Mouse (Mus musculus) stomach, embryonic 14.5 days (tissue): Measurements from ENCODE around the gene Has1. TPM values are rescaled to one million over a fixed set of nuclear protein-coding genes. Genes with fewer than 3 reads are reported as not detected.

Experiments used
- ATAC-seq: fragments of 200-750 bp; cut with Nextera tagmentation; 2 replicates; pipeline ENCODE4 v1.8.0; 2017; ENCODE audit warnings: low read depth, moderate TSS enrichment; ENCODE audit not compliant: insufficient number of reproducible peaks, insufficient read depth, low FRiP score
- H3K27ac ChIP-seq: fragments of 300-500 bp; sonication (generic); 2 replicates; pipeline ENCODE4 v1.5.1; 2014; ENCODE audit warnings: mild to moderate bottlenecking, low read length, moderate library complexity, mixed read lengths
- H3K27me3 ChIP-seq: fragments of 300-500 bp; sonication (generic); 2 replicates; pipeline ENCODE4 v1.6.1; 2014; ENCODE audit warnings: low read length, control low read depth, mixed read lengths; ENCODE audit not compliant: control insufficient read depth, insufficient read depth
- H3K36me3 ChIP-seq: fragments of 300-500 bp; sonication (generic); 2 replicates; pipeline ENCODE4 v1.6.1; 2014; ENCODE audit warnings: mild to moderate bottlenecking, control low read depth, low read length, moderate library complexity, mixed read lengths; ENCODE audit not compliant: control insufficient read depth, insufficient read depth
- H3K4me1 ChIP-seq: fragments of 300-500 bp; sonication (generic); 2 replicates; pipeline ENCODE4 v1.6.1; 2014; ENCODE audit warnings: low read length, control low read depth, mixed read lengths; ENCODE audit not compliant: control insufficient read depth, insufficient read depth
- H3K4me2 ChIP-seq: fragments of 300-500 bp; sonication (generic); replicated peaks from 2 replicates; pipeline ENCODE4 v1.6.1; 2014; ENCODE audit warnings: low read depth, low read length, control low read depth
- H3K4me3 ChIP-seq: fragments of 300-500 bp; sonication (generic); 2 replicates; pipeline ENCODE4 v1.5.1; 2014; ENCODE audit warnings: low read depth, low read length, control low read depth
- H3K9ac ChIP-seq: fragments of 300-500 bp; sonication (generic); replicated peaks from 2 replicates; pipeline ENCODE4 v1.6.1; 2014; ENCODE audit warnings: low read depth, mild to moderate bottlenecking, control low read depth, low read length, moderate library complexity, mixed read lengths
- H3K9me3 ChIP-seq: fragments of 300-500 bp; sonication (generic); 2 replicates; pipeline ENCODE4 v1.6.1; 2016; ENCODE audit warnings: low read depth, low read length, control low read depth; ENCODE audit not compliant: control insufficient read depth
- WGBS: fragments of 180-500 bp; shearing (Covaris S2); extraction: QIAGEN DNeasy Blood & Tissue Kit; methylation state at CpG from one replicate; pipeline ENCODE4 v1.1.7; 2014; 5-methylcytosine and 5-hydroxymethylcytosine counted together
- polyA plus RNA-seq: library from polyadenylated mRNA; unstranded; fragments of >200 nt; fragmentation: Nextera tagmentation; extraction: Ambion mirVana; gene quantifications from 2 replicates; pipeline ENCODE4 v1.2.1, GENCODE M21; 2014

The Has1 gene
- polyA plus RNA-seq = 3.1 and 4.0 TPM in 2 replicates

GRCm38 (mm10) chr17:17855064-17855838 lies at the start of gene Has1:
Gene Has1 (minus strand): TSS chr17:17855205.
- WGBS = 35% methylated on average over 8 of the region's 8 CpGs

GRCm38 (mm10) chr17:17900768-17901167 lies 45.8 kb upstream of the Has1 start:
- H3K27me3 ChIP-seq = no peaks in the 10 kb centered on the region
- no peaks in the 10 kb centered on the region for H3K36me3 ChIP-seq
- H3K9me3 ChIP-seq = no peaks in the 10 kb centered on the region
- no peak overlapping the region for H3K4me3 ChIP-seq
- no peak for ATAC-seq
- no peak overlapping the region for H3K27ac ChIP-seq
- no peaks in the 10 kb centered on the region for H3K4me1 ChIP-seq
- H3K4me2 ChIP-seq = no peak overlapping the region
- 84% methylated on average over 1 of the region's 1 CpGs for WGBS
- H3K9ac ChIP-seq = no peak overlapping the region

More at GRCm38 (mm10) chr17:17855064-17855838, at the start of gene Has1:
- Histone ChIP-seq H3K4me1 (no peaks in the 10 kb centered on the region), H3K27ac (no peak within 1 kb of the TSS), H3K4me3 (no peak within 1 kb of the TSS), H3K9ac (no peak within 1 kb of the TSS), H3K27me3 (no peaks in the 10 kb centered on the region), H3K9me3 (no peaks in the 10 kb centered on the region), H3K4me2 (no peak within 1 kb of the TSS), H3K36me3 (peaks cover 4% of the 10 kb centered on the region; the same call in 1 of the 2 replicates)
- no peak for ATAC-seq

GRCm38 (mm10) chr17:17899268-17899667 lies 44.3 kb upstream of the Has1 start:
- ATAC-seq = no peak
- no peak overlapping the region for H3K4me2 ChIP-seq
- no peak overlapping the region for H3K4me3 ChIP-seq
- 85% methylated on average over 2 of the region's 2 CpGs for WGBS
- no peaks in the 10 kb centered on the region for H3K27me3 ChIP-seq
- H3K27ac ChIP-seq = no peak overlapping the region
- no peak overlapping the region for H3K9ac ChIP-seq
- H3K36me3 ChIP-seq = no peaks in the 10 kb centered on the region
- H3K9me3 ChIP-seq = no peaks in the 10 kb centered on the region
- H3K4me1 ChIP-seq = no peaks in the 10 kb centered on the region

- no peaks in the 10 kb centered on the region for H3K27me3 ChIP-seq
- no peak overlapping the region for H3K4me3 ChIP-seq
- H3K9me3 ChIP-seq = no peaks in the 10 kb centered on the region
- no peak overlapping the region for H3K9ac ChIP-seq
- H3K4me2 ChIP-seq = no peak overlapping the region
- 3% methylated on average over 4 of the region's 4 CpGs for WGBS
- H3K4me1 ChIP-seq = no peaks in the 10 kb centered on the region
- no peak overlapping the region for H3K27ac ChIP-seq
- no peak for ATAC-seq
- no peaks in the 10 kb centered on the region for H3K36me3 ChIP-seq
Observed at GRCm38 (mm10) chr17:17896039-17896438, 41.0 kb upstream of the Has1 start.

DNA sequence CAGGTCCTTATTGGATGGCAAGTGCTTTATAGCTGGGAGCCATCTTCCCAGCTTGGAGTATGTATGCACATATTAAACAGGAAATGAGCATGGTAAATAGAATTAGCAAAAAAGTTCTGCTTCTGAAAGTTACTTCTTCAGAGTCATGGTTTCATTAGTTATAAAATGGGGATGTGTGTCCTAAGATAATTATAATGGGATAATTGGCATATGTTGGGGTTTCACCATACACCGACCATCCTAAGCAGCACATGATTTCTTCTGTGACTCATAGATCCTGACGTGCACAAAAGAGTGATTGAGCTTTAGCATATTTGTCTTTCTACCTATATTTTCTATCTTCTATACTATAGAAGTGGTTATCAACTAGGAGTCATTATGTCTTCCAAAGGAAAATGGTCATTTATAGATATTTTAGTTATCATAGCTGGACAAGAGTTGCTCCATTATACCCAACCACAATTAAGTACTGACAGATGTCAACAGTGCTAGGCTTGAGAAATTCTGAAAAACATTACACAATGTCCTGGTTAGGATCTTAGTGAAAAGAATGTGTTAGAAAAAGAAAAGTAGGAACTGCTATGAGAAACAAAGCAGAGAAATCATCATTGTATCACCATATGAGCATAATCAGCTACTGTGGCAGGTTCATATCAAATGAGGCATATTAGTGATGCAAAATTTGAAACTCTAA lies 34.9 kb upstream of the Has1 start:
- Histone ChIP-seq H3K9me3 (no peaks in the 10 kb centered on the region), H3K4me2 (no peak overlapping the region), H3K4me1 (no peaks in the 10 kb centered on the region), H3K36me3 (no peaks in the 10 kb centered on the region), H3K27ac (no peak overlapping the region), H3K27me3 (no peaks in the 10 kb centered on the region), H3K4me3 (no peak overlapping the region), H3K9ac (no peak overlapping the region)
- ATAC-seq = no peak
- WGBS = 78% methylated on average over 2 of the region's 2 CpGs

DNA sequence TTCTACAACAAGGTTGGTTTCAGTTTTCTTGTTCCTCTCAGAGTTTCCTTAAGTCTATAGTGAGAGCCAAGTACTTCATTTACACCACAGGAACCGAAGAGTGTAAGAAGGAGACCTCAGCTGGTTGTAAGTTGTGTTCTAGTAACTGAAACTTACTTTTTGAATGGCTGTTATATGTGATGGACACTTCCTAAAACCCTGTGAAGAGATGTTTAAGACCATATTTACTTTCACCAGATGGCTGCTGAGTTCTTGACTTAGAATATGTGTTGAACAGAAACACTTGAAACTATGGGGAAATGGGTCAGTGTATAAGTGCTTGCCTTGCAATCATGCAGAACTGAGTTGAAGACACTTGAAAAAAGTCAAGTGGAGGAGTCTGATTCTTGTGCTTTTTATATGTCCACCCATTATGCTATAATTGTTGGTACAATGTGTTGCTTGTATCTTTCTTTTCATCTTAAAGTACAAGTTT lies 32.8 kb upstream of the Has1 start, which contains the start of the genes Fpr2 and Fpr3:
Gene Fpr2, plus strand, starts transcription at position 51 of the 475 bp plus-strand sequence.
Gene Fpr3, plus strand, starts transcription at position 79 of the 475 bp plus-strand sequence.
- H3K36me3 ChIP-seq = no peaks in the 10 kb centered on the region
- H3K9me3 ChIP-seq = no peaks in the 10 kb centered on the region
- no peak for ATAC-seq
- H3K27ac ChIP-seq = no peak within 1 kb of the TSS
- H3K4me1 ChIP-seq = no peaks in the 10 kb centered on the region
- 51% methylated on average over 1 of the region's 1 CpGs for WGBS
- no peaks in the 10 kb centered on the region for H3K27me3 ChIP-seq
- no peak within 1 kb of the TSS for H3K9ac ChIP-seq
- H3K4me2 ChIP-seq = no peak within 1 kb of the TSS
- no peak within 1 kb of the TSS for H3K4me3 ChIP-seq

DNA sequence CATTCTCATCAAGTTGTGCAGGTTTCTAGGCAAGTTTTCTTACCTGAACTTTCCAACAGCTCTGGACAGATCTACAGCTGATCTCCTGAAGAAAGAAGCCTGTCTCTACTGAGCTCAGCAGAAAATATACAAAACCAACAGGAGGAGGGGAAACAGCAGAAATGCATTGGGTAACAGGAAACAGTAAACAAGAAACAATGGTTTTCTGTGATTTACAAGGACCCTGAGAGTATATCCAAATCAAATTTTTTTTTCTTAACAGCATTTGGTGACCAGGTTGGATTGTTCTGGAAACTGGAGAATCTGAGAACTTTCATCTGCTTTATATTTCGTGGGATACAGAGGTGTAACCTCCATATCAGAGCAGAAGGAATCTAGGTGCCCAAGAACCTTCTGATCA lies 28.8 kb upstream of the Has1 start, which contains the start of gene Fpr1:
Gene Fpr1, minus strand, starts transcription at position 101 of the 400 bp plus-strand sequence.
- no peaks in the 10 kb centered on the region for H3K4me1 ChIP-seq
- WGBS = 75% methylated on average over 1 of the region's 1 CpGs
- no peak for ATAC-seq

DNA sequence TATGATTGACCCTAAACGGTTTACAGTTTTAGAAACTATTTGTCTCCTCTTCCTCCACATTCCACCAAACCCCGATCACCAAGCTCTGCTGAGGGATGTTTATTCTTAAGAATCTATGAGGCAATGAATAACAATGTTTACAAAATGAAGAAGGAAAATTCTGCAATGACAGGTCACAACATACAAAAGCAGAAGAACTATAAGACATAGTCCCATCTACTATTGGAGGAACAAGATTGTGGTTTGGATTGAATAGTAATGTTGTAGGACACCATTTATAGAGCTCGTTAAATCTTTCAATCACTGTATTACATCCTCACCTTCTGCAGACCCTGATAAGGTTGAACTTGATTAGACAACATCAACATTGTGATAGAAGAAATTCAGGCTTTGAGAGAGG lies 27.7 kb upstream of the Has1 start:
- 64% methylated on average over 3 of the region's 3 CpGs for WGBS
- no peak overlapping the region for H3K9ac ChIP-seq
- no peak for ATAC-seq
- H3K27ac ChIP-seq = no peak overlapping the region
- no peaks in the 10 kb centered on the region for H3K36me3 ChIP-seq
- H3K4me1 ChIP-seq = no peaks in the 10 kb centered on the region
- H3K9me3 ChIP-seq = no peaks in the 10 kb centered on the region
- H3K4me3 ChIP-seq = no peak overlapping the region
- H3K27me3 ChIP-seq = no peaks in the 10 kb centered on the region
- no peak overlapping the region for H3K4me2 ChIP-seq

More for the DNA sequence above, 28.8 kb upstream of the Has1 start, which contains the start of gene Fpr1:
- no peaks in the 10 kb centered on the region for H3K36me3 ChIP-seq
- no peak within 1 kb of the TSS for H3K9ac ChIP-seq
- no peak within 1 kb of the TSS for H3K4me2 ChIP-seq
- no peak within 1 kb of the TSS for H3K27ac ChIP-seq
- H3K9me3 ChIP-seq = no peaks in the 10 kb centered on the region
- no peaks in the 10 kb centered on the region for H3K27me3 ChIP-seq
- H3K4me3 ChIP-seq = no peak within 1 kb of the TSS
